Mouse (Mus musculus) liver, embryonic 15.5 days (tissue): ENCODE measurements around the gene Sf1. TPM values are rescaled to one million over a fixed set of nuclear protein-coding genes. Genes with fewer than 3 reads are reported as not detected.

ENCODE experiments used
- ATAC-seq: fragments of 200-750 bp; cut with Nextera tagmentation; 2 replicates; pipeline ENCODE4 v1.8.0; 2017; ENCODE audit warnings: moderate number of reproducible peaks, mild to moderate bottlenecking, moderate library complexity; ENCODE audit not compliant: insufficient read depth
- H3K27ac ChIP-seq: fragments of 300-500 bp; sonication (generic); replicated peaks from 2 replicates; pipeline ENCODE4 v1.5.1; 2015; ENCODE audit warnings: mild to moderate bottlenecking, inconsistent platforms
- H3K27me3 ChIP-seq: fragments of 300-500 bp; sonication (generic); 2 replicates; pipeline ENCODE4 v1.6.1; 2015; ENCODE audit warnings: mild to moderate bottlenecking, inconsistent platforms
- H3K36me3 ChIP-seq: fragments of 300-500 bp; sonication (generic); replicated peaks from 2 replicates; pipeline ENCODE4 v1.6.1; 2015; ENCODE audit warnings: moderate library complexity, mild to moderate bottlenecking, inconsistent platforms
- H3K4me1 ChIP-seq: fragments of 300-500 bp; sonication (generic); replicated peaks from 2 replicates; pipeline ENCODE4 v1.6.1; 2015; ENCODE audit warnings: inconsistent platforms
- H3K4me2 ChIP-seq: fragments of 300-500 bp; sonication (generic); 2 replicates; pipeline ENCODE4 v1.6.1; 2015; ENCODE audit warnings: moderate library complexity, mild to moderate bottlenecking, inconsistent platforms
- H3K4me3 ChIP-seq: fragments of 300-500 bp; sonication (generic); replicated peaks from 2 replicates; pipeline ENCODE4 v1.5.1; 2015; ENCODE audit warnings: mild to moderate bottlenecking, inconsistent platforms
- H3K9ac ChIP-seq: fragments of 300-500 bp; sonication (generic); 2 replicates; pipeline ENCODE4 v1.6.1; 2015; ENCODE audit warnings: moderate library complexity, mild to moderate bottlenecking, inconsistent platforms
- H3K9me3 ChIP-seq: fragments of 300-500 bp; sonication (generic); replicated peaks from 2 replicates; pipeline ENCODE4 v1.6.1; 2016; ENCODE audit warnings: inconsistent platforms
- WGBS: fragments of 180-500 bp; shearing (Covaris S2); methylation state at CpG from one replicate; pipeline ENCODE4 v1.1.7; 2015; ENCODE audit warnings: mixed read lengths; ENCODE audit not compliant: insufficient replicate concordance; 5-methylcytosine and 5-hydroxymethylcytosine counted together
- microRNA-seq: library from miRNA; unstranded; fragments of <30 nt; microRNA quantifications from one replicate; pipeline ENCODE4, GENCODE M21; 2016
- polyA plus RNA-seq: library from polyadenylated mRNA; unstranded; fragments of >200 nt; fragmentation: Nextera tagmentation; extraction: Ambion mirVana; gene quantifications from 2 replicates; pipeline ENCODE4 v1.2.1, GENCODE M21; 2015

Gene Sf1
- polyA plus RNA-seq, 1 experiment from 2014 or later, result 64.3 TPM

DNA sequence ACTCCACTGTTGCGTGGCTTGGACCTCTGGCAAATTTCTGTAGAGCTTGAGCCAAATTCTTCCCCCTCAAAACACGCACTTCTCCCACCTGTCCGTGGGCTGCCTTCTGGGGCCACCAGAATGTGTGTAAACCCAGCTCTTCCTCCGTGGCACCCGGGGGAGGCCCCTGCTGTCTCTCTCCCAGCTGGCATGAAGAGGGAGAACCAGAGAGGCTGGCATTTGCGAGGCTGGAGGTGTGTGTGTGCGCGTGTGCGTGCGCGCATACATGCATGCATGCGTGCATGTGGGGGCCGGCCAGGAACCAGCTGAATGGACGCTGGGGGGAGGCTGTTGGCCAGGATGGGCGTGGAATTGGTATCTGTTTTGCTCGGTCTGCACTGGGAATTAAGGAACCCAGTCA, 59.8 kb downstream of the Sf1 start:
- Histone ChIP-seq H3K27me3 (peaks cover 100% of the 10 kb centered on the region), H3K9me3 (no peaks in the 10 kb centered on the region), H3K36me3 (no peaks in the 10 kb centered on the region), H3K27ac (no peak overlapping the region), H3K4me1 (peaks cover 16% of the 10 kb centered on the region), H3K4me3 (no peak overlapping the region), H3K9ac (no peak overlapping the region), H3K4me2 (no peak overlapping the region)
- WGBS, result 67% methylated on average over 16 of the region's 16 CpGs
- ATAC-seq, result no peak

DNA sequence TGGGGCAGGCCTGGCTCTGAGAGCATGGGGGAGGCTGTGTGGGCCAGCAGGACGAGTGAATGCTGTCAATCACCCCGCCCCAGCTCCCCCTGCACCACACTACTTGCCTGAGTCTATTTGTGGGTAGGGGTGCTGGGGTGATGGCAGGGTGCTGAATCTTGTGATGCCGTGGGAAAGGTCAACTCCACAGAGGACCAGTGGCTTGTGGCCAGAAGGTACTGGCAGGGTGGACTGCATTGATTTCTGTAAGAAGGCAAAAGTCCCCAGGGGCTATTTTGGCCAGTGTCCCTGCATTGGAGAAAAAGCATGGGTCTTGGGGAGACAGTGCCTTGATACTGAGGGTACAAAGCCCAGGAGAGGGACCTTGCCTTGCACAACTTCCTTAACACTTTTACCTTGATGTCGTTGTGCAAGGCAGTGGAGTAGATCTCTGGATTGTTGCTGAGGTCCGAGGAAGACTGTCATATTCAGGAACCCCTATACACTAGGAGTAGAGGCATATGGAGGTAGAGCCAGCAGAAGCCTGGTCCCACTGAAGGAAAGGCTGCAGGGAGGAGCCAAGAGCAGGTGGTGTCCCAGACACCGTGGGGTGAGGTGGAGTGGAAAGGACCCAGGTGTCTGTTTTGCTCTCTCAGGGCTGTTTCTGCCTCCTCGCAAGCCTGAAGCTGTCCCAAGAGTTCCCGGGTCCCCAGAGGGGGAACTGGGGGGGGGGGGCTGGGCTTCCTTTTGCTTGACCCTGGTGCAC, 60.8 kb downstream of the Sf1 start:
- WGBS, result 47% methylated on average over 8 of the region's 8 CpGs
- ATAC-seq, result no peak
- H3K4me2 ChIP-seq, result no peak overlapping the region
- H3K27me3 ChIP-seq, result peaks cover 100% of the 10 kb centered on the region
- H3K4me3 ChIP-seq, result no peak overlapping the region
- H3K9ac ChIP-seq, result no peak overlapping the region
- H3K4me1 ChIP-seq, result peaks cover 17% of the 10 kb centered on the region
- no peaks in the 10 kb centered on the region for H3K9me3 ChIP-seq
- no peaks in the 10 kb centered on the region for H3K36me3 ChIP-seq
- H3K27ac ChIP-seq, result no peak overlapping the region

DNA sequence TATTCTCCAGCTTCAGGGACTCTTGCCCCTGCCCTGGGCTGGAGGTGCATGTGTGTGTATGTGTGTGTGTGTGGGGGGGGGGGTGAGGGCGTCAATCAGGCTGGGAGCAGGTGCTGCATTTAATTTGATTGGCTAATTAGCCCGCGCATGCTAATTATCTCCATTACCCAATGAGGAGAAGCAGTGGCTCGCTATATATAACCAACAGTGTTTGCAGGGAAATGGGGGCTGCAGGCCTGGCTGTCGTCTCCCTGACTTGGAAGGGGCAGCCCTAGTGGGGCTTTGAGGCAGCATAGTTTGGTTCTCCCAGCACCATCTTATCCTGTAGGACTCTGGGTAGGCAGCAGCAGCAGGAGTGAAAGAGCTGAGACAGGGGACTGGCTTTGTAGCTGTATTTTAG, 62.1 kb downstream of the Sf1 start:
- no peak overlapping the region for H3K4me3 ChIP-seq
- WGBS, result 40% methylated on average over 5 of the region's 5 CpGs
- H3K27me3 ChIP-seq, result peaks cover 100% of the 10 kb centered on the region
- no peak overlapping the region for H3K9ac ChIP-seq
- peaks cover 17% of the 10 kb centered on the region for H3K4me1 ChIP-seq
- no peak overlapping the region for H3K4me2 ChIP-seq
- H3K36me3 ChIP-seq, result no peaks in the 10 kb centered on the region
- H3K9me3 ChIP-seq, result no peaks in the 10 kb centered on the region
- ATAC-seq, result no peak
- no peak overlapping the region for H3K27ac ChIP-seq

DNA sequence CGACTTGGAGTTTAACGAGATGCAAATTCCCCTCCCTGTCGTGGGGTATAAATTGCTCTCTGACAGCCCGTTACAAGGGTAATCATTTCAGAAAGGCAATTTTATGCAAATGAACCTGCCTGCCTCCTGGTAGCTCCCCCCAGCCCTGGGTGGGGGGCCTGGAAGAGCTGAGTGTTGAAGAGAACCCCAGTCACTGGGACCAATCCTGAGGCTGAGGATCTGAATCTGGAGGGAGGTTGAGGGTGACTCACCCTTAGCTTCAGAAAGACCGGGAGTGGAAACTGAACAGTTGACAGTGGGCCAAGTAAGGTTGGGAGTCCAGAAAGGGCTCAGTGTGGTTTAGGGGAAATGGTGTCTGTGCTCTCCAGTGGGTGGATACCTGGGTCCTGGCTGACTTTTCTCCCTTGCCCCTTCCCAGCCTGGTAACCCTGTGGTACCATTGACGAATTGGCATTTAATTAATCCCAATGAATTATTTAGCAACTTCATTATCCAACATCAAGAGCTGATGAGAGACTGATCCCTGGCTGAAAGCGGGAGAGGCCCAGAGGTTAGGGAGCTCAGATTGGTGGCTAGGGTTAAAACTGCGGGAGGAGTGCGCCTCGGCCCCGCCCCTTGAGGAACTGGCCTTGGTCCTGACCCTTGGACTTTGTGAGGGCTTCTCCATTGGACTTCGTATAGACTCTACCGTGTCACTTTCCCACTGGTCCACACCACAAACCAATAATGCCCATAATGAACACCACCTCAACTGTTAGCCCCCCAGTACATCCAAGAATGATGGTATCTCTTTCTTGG, 63.4 kb downstream of the Sf1 start:
- WGBS, result 19% methylated on average over 13 of the region's 13 CpGs
- Histone ChIP-seq H3K4me2 (no peak overlapping the region), H3K9ac (no peak overlapping the region), H3K9me3 (no peaks in the 10 kb centered on the region), H3K27ac (no peak overlapping the region), H3K4me1 (peaks cover 17% of the 10 kb centered on the region), H3K4me3 (no peak overlapping the region), H3K36me3 (no peaks in the 10 kb centered on the region), H3K27me3 (peaks cover 97% of the 10 kb centered on the region)
- ATAC-seq, result no peak

Small RNA genes within 50 kb of the gene (microRNA-seq; reads per million reads assigned to microRNA genes)
- gene Mir6989, result 1.3 reads per million

Other genes starting within 250 kb of the Sf1 start
- 23.2 and 24.0 TPM in 2 replicates for gene Sac3d1, start 245.0 kb upstream of the Sf1 start, polyA plus RNA-seq
- 58.5 and 66.0 TPM in 2 replicates for gene Snx15, start 235.4 kb upstream of the Sf1 start, polyA plus RNA-seq
- 0.17 and 0.44 TPM in 2 replicates for gene Batf2, start 222.7 kb upstream of the Sf1 start, polyA plus RNA-seq
- gene Arl2, start 222.1 kb upstream of the Sf1 start, polyA plus RNA-seq, result 26.0 and 28.8 TPM in 2 replicates
- gene Majin, start 179.3 kb upstream of the Sf1 start, polyA plus RNA-seq, result not detected in 2 replicates
- 0.15 and 0.28 TPM in 2 replicates for gene Gpha2, start 137.3 kb upstream of the Sf1 start, polyA plus RNA-seq
- 3.3 and 5.0 TPM in 2 replicates for gene Ppp2r5b, start 127.8 kb upstream of the Sf1 start, polyA plus RNA-seq
- gene Atg2a, start 122.0 kb upstream of the Sf1 start, polyA plus RNA-seq, result 4.7 and 5.8 TPM in 2 replicates
- gene Ehd1, start 87.0 kb upstream of the Sf1 start, polyA plus RNA-seq, result 64.0 and 69.3 TPM in 2 replicates
- 0.21 and 0.38 TPM in 2 replicates for gene Cdc42bpg, start 57.2 kb upstream of the Sf1 start, polyA plus RNA-seq
- gene Men1, start 28.7 kb upstream of the Sf1 start, polyA plus RNA-seq, result 25.1 and 25.4 TPM in 2 replicates
- 7.7 and 9.1 TPM in 2 replicates for gene Map4k2, start 22.6 kb upstream of the Sf1 start, polyA plus RNA-seq
- gene Pygm, start 20.7 kb downstream of the Sf1 start, polyA plus RNA-seq, result 6.4 and 9.2 TPM in 2 replicates
- gene Rasgrp2, start 35.6 kb downstream of the Sf1 start, polyA plus RNA-seq, result 81.3 and 88.4 TPM in 2 replicates
- 0.39 and 0.51 TPM in 2 replicates for gene Nrxn2, start 55.0 kb downstream of the Sf1 start, polyA plus RNA-seq
- not detected in 2 replicates for gene Slc22a12, start 179.3 kb downstream of the Sf1 start, polyA plus RNA-seq